Mouse (Mus musculus): ENCODE data around the gene Spn. TPM values are rescaled to one million over a fixed set of nuclear protein-coding genes. Genes with fewer than 3 reads are reported as not detected.
"Not testable (repeated sequence)": the region's sequence is repeated elsewhere in the genome, so short reads cannot be mapped to it uniquely, and the experiment has no call there.

Gene Spn
- polyA plus RNA-seq, 1 experiment from 2014 or later: not detected

DNA sequence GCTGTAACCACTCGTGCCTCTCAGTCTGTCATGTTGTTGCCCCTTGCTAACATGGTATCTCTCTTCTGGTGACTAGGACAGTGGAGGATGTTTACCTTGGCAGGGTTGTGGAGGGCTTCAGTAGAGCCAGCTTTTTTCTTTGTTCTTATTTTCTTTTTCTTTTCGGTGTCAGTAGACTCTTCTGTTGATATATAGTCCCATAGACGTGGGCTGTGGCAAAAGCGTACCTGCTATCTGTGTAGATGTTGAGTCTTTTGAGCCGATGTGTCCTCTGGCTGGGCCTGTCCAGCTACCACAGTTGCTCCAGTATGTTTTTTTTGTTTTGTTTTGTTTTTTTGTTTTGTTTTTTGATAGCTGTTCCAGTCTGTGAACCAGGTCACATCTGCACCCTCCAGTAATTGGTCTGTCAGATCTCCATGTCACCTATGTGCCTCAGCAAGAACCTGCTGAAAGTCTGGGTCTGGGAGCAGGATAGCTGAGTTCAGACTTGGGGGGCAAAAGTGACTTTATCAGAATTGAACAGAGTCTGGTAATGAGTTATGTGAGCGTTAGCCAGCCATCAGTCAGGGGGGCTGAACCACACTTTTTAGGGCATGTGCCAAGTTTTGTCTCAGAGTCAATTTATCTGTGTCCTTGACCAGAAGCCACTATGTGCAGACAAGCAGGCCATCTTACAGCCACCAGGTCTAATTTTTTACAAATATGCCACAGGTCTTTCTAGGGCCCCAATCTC lies 50.2 kb downstream of the Spn start, which contains the start of gene Zg16:
Gene Zg16 (minus strand): TSS at position 51 of the 733 bp plus-strand sequence.
- not testable (repeated sequence) for H3K4me3 ChIP-seq; H3K9me3 ChIP-seq; H3K4me1 ChIP-seq; H3K27me3 ChIP-seq; ATAC-seq (ENCODE audit: insufficient number of reproducible peaks, insufficient read depth, low FRiP score, low TSS enrichment); H3K9ac ChIP-seq; H3K36me3 ChIP-seq; H3K4me2 ChIP-seq (replicated peaks); H3K27ac ChIP-seq
- 77% methylated on average over 6 of the region's 6 CpGs for WGBS

DNA sequence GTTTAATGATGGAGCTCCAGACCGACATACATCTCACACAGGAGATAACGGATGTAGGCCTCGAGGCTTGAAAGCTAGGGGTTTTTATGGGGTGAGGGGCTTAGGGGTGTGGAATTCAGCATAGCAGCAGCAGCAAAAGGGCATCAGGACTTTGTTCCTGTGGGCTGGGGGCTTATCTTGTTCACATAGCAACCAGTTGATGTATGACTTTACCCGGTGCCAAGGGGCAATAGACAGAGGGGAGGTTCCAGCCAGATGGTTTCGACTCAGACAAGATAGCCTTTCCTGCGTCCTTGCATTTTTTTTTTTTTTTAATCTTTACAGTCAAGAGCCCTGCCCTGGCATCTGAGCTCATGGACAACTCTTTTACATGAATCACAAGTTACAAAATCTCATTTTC lies 51.9 kb downstream of the Spn start:
- not testable (repeated sequence) for H3K36me3 ChIP-seq; ATAC-seq (ENCODE audit: insufficient number of reproducible peaks, insufficient read depth, low FRiP score, low TSS enrichment); H3K27ac ChIP-seq; H3K4me3 ChIP-seq; H3K9ac ChIP-seq; H3K4me1 ChIP-seq; H3K9me3 ChIP-seq; H3K4me2 ChIP-seq (replicated peaks); H3K27me3 ChIP-seq
- WGBS: 74% methylated on average over 6 of the region's 6 CpGs

DNA sequence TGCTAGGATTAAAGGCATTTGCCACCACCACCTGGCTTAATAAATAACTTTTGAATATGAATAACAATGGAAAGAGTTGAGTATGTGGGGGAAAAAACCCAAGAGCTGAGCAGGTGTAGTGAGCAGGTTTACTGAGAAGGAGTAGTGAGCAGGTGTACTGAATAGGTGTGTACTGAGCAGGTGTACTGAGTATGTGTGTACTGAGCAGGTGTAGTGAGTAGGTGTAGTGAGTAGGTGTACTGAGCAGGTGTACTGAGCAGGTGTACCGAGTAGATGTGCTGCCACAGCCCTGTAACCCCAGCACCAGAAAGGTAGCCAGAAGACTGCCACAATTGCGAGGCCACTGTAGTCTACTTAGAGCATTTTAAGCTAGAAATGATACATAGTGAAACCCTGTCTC lies 52.8 kb downstream of the Spn start:
- no peak for ATAC-seq (ENCODE audit: insufficient number of reproducible peaks, insufficient read depth, low FRiP score, low TSS enrichment)
- Histone ChIP-seq H3K4me3 (no peak overlapping the region), H3K4me1 (peaks cover 4% of the 10 kb centered on the region), H3K27me3 (0 out of 2 replicates have a peak, but pooled peaks cover 3% of the 10 kb centered on the region), H3K27ac (no peak overlapping the region), H3K9ac (no peak overlapping the region), H3K36me3 (no peaks in the 10 kb centered on the region), H3K4me2 (replicated peaks) (no peak overlapping the region), H3K9me3 (no peaks in the 10 kb centered on the region)
- WGBS: 76% methylated on average over 2 of the region's 2 CpGs

DNA sequence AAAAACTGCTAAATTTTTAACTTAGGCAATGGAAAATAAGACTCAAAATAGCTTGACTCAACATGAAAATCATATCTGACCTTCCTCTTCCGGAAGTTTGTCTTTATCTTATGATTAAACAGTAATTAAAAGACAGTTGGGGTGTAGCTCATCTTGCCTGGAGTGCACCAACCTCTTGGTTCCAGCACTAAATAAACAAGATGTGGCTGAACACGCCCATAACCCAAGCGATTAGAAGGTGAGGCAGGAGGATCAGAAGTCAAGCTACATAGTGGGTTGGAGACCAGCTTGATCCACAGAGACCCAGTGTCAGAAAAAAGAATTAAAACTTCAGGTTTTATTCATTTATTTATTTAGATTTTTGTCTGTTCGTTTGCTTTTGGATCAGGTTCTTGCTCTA lies 53.9 kb downstream of the Spn start:
- H3K4me3 ChIP-seq: no peak overlapping the region
- no peaks in the 10 kb centered on the region for H3K27me3 ChIP-seq
- H3K4me2 ChIP-seq (replicated peaks): no peak overlapping the region
- H3K4me1 ChIP-seq: no peaks in the 10 kb centered on the region
- no peaks in the 10 kb centered on the region for H3K36me3 ChIP-seq
- H3K27ac ChIP-seq: no peak overlapping the region
- no peak for ATAC-seq (ENCODE audit: insufficient number of reproducible peaks, insufficient read depth, low FRiP score, low TSS enrichment)
- H3K9me3 ChIP-seq: no peaks in the 10 kb centered on the region
- no peak overlapping the region for H3K9ac ChIP-seq
- WGBS: 74% methylated on average over 4 of the region's 4 CpGs

DNA sequence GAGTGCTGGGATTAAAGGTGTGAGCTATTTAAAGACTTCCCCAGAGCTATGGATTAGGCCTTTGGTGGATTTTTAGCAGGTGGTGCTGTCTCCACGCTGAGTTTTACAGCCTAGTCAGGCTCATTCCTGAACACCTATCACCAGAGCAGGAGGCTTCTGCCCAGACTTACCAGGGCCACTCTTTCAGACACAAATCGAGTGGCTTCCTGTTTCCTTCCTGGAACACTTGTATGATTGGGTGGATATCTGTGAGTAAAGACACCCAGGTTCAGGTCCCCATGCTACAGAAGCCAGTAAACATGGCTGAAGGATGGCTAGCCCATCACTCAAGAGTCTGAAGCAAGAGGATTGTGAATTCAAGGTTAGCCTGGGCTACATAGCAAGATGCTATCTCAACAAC lies 54.6 kb downstream of the Spn start:
- H3K4me3 ChIP-seq: no peak overlapping the region
- no peak for ATAC-seq (ENCODE audit: insufficient number of reproducible peaks, insufficient read depth, low FRiP score, low TSS enrichment)
- 48% methylated on average over 2 of the region's 2 CpGs for WGBS
- no peaks in the 10 kb centered on the region for H3K36me3 ChIP-seq
- H3K27ac ChIP-seq: no peak overlapping the region
- no peak overlapping the region for H3K9ac ChIP-seq
- no peaks in the 10 kb centered on the region for H3K4me1 ChIP-seq
- no peaks in the 10 kb centered on the region for H3K9me3 ChIP-seq
- no peaks in the 10 kb centered on the region for H3K27me3 ChIP-seq
- H3K4me2 ChIP-seq (replicated peaks): no peak overlapping the region

DNA sequence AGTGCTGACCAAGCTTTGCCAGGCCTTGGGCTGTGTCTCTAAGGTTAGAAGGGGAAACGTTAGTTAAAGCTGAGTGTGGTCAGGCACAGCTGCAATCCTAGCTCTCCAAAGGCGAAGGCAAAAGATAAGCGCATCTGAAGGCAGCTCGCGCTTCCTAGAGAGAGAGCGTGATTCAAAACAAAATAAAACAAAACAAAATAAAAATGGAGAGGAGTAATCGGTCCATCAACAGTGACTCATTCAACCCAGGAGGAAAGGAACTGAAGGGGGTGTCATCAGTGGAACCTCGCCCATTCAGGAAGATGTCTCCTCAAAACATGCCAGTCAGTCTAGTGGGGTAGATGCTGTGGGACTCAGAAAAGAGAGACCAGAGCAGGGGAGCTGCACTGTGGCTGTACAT lies 55.4 kb downstream of the Spn start:
- H3K4me1 ChIP-seq: no peaks in the 10 kb centered on the region
- no peaks in the 10 kb centered on the region for H3K36me3 ChIP-seq
- H3K9me3 ChIP-seq: no peaks in the 10 kb centered on the region
- H3K27ac ChIP-seq: no peak overlapping the region
- no peak overlapping the region for H3K4me3 ChIP-seq
- 81% methylated on average over 8 of the region's 8 CpGs for WGBS
- H3K9ac ChIP-seq: no peak overlapping the region
- no peak overlapping the region for H3K4me2 ChIP-seq (replicated peaks)
- ATAC-seq (ENCODE audit: insufficient number of reproducible peaks, insufficient read depth, low FRiP score, low TSS enrichment): no peak
- no peaks in the 10 kb centered on the region for H3K27me3 ChIP-seq

Other genes starting within 250 kb of the Spn start
- gene Tmem219, start 214.9 kb downstream of the Spn start, polyA plus RNA-seq (2016; fragmentation: Nextera tagmentation; extraction: Ambion mirVana): 18.6 and 22.2 TPM in 2 replicates
- gene Kctd13, start 208.9 kb downstream of the Spn start, polyA plus RNA-seq (2016; fragmentation: Nextera tagmentation; extraction: Ambion mirVana): 20.6 and 25.0 TPM in 2 replicates
- gene Asphd1, start 188.2 kb downstream of the Spn start, polyA plus RNA-seq (2016; fragmentation: Nextera tagmentation; extraction: Ambion mirVana): 0.55 and 0.77 TPM in 2 replicates
- 0.97 and 1.8 TPM in 2 replicates for gene Sez6l2, start 187.3 kb downstream of the Spn start, polyA plus RNA-seq (2016; fragmentation: Nextera tagmentation; extraction: Ambion mirVana)
- 88.0 and 94.0 TPM in 2 replicates for gene Cdipt, start 161.9 kb downstream of the Spn start, polyA plus RNA-seq (2016; fragmentation: Nextera tagmentation; extraction: Ambion mirVana)
- 0.53 and 1.6 TPM in 2 replicates for gene Cdiptos, start 161.7 kb downstream of the Spn start, polyA plus RNA-seq (2016; fragmentation: Nextera tagmentation; extraction: Ambion mirVana)
- 5.6 and 7.1 TPM in 2 replicates for gene Mvp, start 123.2 kb downstream of the Spn start, polyA plus RNA-seq (2016; fragmentation: Nextera tagmentation; extraction: Ambion mirVana)
- gene Pagr1b, start 121.3 kb downstream of the Spn start, polyA plus RNA-seq (2016; fragmentation: Nextera tagmentation; extraction: Ambion mirVana): 0.37 TPM in 1 of 2 replicates, not detected in the other
- 51.4 and 76.7 TPM in 2 replicates for gene Pagr1a, start 120.5 kb downstream of the Spn start, polyA plus RNA-seq (2016; fragmentation: Nextera tagmentation; extraction: Ambion mirVana)
- gene Gm42742, start 116.7 kb downstream of the Spn start, polyA plus RNA-seq (2016; fragmentation: Nextera tagmentation; extraction: Ambion mirVana): 59.3 and 77.8 TPM in 2 replicates
- gene Prrt2, start 116.6 kb downstream of the Spn start, polyA plus RNA-seq (2016; fragmentation: Nextera tagmentation; extraction: Ambion mirVana): 8.9 and 9.6 TPM in 2 replicates
- 118 and 122 TPM in 2 replicates for gene Maz, start 110.8 kb downstream of the Spn start, polyA plus RNA-seq (2016; fragmentation: Nextera tagmentation; extraction: Ambion mirVana)
- 136 and 141 TPM in 2 replicates for gene Kif22, start 95.4 kb downstream of the Spn start, polyA plus RNA-seq (2016; fragmentation: Nextera tagmentation; extraction: Ambion mirVana)
- gene Zg16, start 50.5 kb downstream of the Spn start, polyA plus RNA-seq (2016; fragmentation: Nextera tagmentation; extraction: Ambion mirVana): not detected in 2 replicates
- 1.3 and 1.5 TPM in 2 replicates for gene AI467606, start 46.5 kb downstream of the Spn start, polyA plus RNA-seq (2016; fragmentation: Nextera tagmentation; extraction: Ambion mirVana)
- 2.1 and 2.4 TPM in 2 replicates for gene Qprt, start 15.6 kb downstream of the Spn start, polyA plus RNA-seq (2016; fragmentation: Nextera tagmentation; extraction: Ambion mirVana)
- gene Cd2bp2, start 58.2 kb upstream of the Spn start, polyA plus RNA-seq (2016; fragmentation: Nextera tagmentation; extraction: Ambion mirVana): 73.7 and 82.5 TPM in 2 replicates
- gene Tbc1d10b, start 70.6 kb upstream of the Spn start, polyA plus RNA-seq (2016; fragmentation: Nextera tagmentation; extraction: Ambion mirVana): 41.1 and 43.4 TPM in 2 replicates
- gene Mylpf, start 71.1 kb upstream of the Spn start, polyA plus RNA-seq (2016; fragmentation: Nextera tagmentation; extraction: Ambion mirVana): 65.2 and 79.2 TPM in 2 replicates
- 63.2 and 63.3 TPM in 2 replicates for gene Zfp553, start 95.2 kb upstream of the Spn start, polyA plus RNA-seq (2016; fragmentation: Nextera tagmentation; extraction: Ambion mirVana)
- gene Sept1, start 95.3 kb upstream of the Spn start, polyA plus RNA-seq (2016; fragmentation: Nextera tagmentation; extraction: Ambion mirVana): 34.0 and 39.7 TPM in 2 replicates
- 82.9 and 89.3 TPM in 2 replicates for gene Zfp771, start 106.5 kb upstream of the Spn start, polyA plus RNA-seq (2016; fragmentation: Nextera tagmentation; extraction: Ambion mirVana)
- gene Dctpp1, start 122.9 kb upstream of the Spn start, polyA plus RNA-seq (2016; fragmentation: Nextera tagmentation; extraction: Ambion mirVana): 196 and 203 TPM in 2 replicates
- 80.1 and 80.4 TPM in 2 replicates for gene Sephs2, start 136.2 kb upstream of the Spn start, polyA plus RNA-seq (2016; fragmentation: Nextera tagmentation; extraction: Ambion mirVana)
- 0.88 and 0.91 TPM in 2 replicates for gene Itgal, start 158.4 kb upstream of the Spn start, polyA plus RNA-seq (2016; fragmentation: Nextera tagmentation; extraction: Ambion mirVana)
- gene Zfp768, start 207.8 kb upstream of the Spn start, polyA plus RNA-seq (2016; fragmentation: Nextera tagmentation; extraction: Ambion mirVana): 22.3 and 22.5 TPM in 2 replicates
- gene Zfp747, start 238.2 kb upstream of the Spn start, polyA plus RNA-seq (2016; fragmentation: Nextera tagmentation; extraction: Ambion mirVana): 9.3 and 10.5 TPM in 2 replicates
- 6.0 and 6.9 TPM in 2 replicates for gene 9130019O22Rik, start 249.3 kb upstream of the Spn start, polyA plus RNA-seq (2016; fragmentation: Nextera tagmentation; extraction: Ambion mirVana)

Measured in embryonic facial prominence, embryonic 12.5 days (tissue).